8 mouse cellular contexts compared by ENCODE assay signal in genomic region chr16:35364063-35364428, GRCm38 (mm10). TPM values are rescaled to one million over a fixed set of nuclear protein-coding genes. Genes with fewer than 3 reads are reported as not detected.
DNase-seq lines count a peak whose midpoint lies in the region; ATAC-seq and TF ChIP-seq lines count a peak whose summit lies in the region.

No protein-coding gene starts in this region.

- H3K27ac ChIP-seq in embryonic facial prominence, embryonic 13.5 days = no peak overlapping the region
- peak overlapping the region; percentile 60 for H3K27ac ChIP-seq in intestine, postnatal 0 days (ENCODE audit: low read depth, low read length)
- peak overlapping the region; percentile 87 for H3K27ac ChIP-seq in neural tube, embryonic 13.5 days (replicated peaks)

- H3K36me3 ChIP-seq in embryonic facial prominence, embryonic 13.5 days = peaks cover 13% of the 10 kb centered on the region; the same call in 1 of the 2 replicates
- H3K36me3 ChIP-seq in intestine, postnatal 0 days (ENCODE audit: control insufficient read depth, insufficient read depth) = peaks cover 10% of the 10 kb centered on the region; the same call in 1 of the 2 replicates
- peaks cover 10% of the 10 kb centered on the region; the same call in 1 of the 2 replicates for H3K36me3 ChIP-seq in neural tube, embryonic 13.5 days

- no peak for ATAC-seq in embryonic facial prominence, embryonic 13.5 days (ENCODE audit: insufficient number of reproducible peaks, insufficient read depth, low FRiP score, low TSS enrichment, low read depth)
- no peak for ATAC-seq in intestine, postnatal 0 days
- ATAC-seq in neural tube, embryonic 13.5 days (ENCODE audit: low read depth) = peak; percentile 60

- H3K4me3 ChIP-seq in lung, adult 2 months (replicated peaks; ENCODE audit: extremely low read depth, low read depth, low read length) = peak overlapping the region; percentile 84
- peak overlapping the region; percentile 83 for H3K4me3 ChIP-seq in embryonic facial prominence, embryonic 13.5 days
- peak overlapping the region; percentile 92 for H3K4me3 ChIP-seq in intestine, postnatal 0 days (ENCODE audit: low read depth, low read length)
- H3K4me3 ChIP-seq in neural tube, embryonic 13.5 days = peak overlapping the region; percentile 67

- TF ChIP-seq POLR2A in lung, adult 2 months (IDR thresholded peaks at IDR 0.05; ENCODE audit: borderline replicate concordance, extremely low read depth, low read depth, low read length) = no peak

- peak overlapping the region; percentile 60; the same call in 1 of the 2 replicates for H3K9ac ChIP-seq in embryonic facial prominence, embryonic 13.5 days
- H3K9ac ChIP-seq in intestine, postnatal 0 days (ENCODE audit: low read depth, low read length) = peak overlapping the region; percentile 86; the same call in 1 of the 2 replicates
- H3K9ac ChIP-seq in neural tube, embryonic 13.5 days = peak overlapping the region; percentile 70

- WGBS in lung, adult 2 months = under 1% methylated on average over 7 of the region's 7 CpGs
- WGBS in embryonic facial prominence, embryonic 13.5 days = under 1% methylated on average over 7 of the region's 7 CpGs
- 2% methylated on average over 7 of the region's 7 CpGs for WGBS in intestine, postnatal 0 days
- under 1% methylated on average over 7 of the region's 7 CpGs for WGBS in neural tube, embryonic 13.5 days

- no peaks in the 10 kb centered on the region for H3K9me3 ChIP-seq in embryonic facial prominence, embryonic 13.5 days
- H3K9me3 ChIP-seq in intestine, postnatal 0 days (ENCODE audit: control insufficient read depth) = no peaks in the 10 kb centered on the region
- no peaks in the 10 kb centered on the region for H3K9me3 ChIP-seq in neural tube, embryonic 13.5 days

- peaks cover 5% of the 10 kb centered on the region for H3K4me1 ChIP-seq in lung, adult 2 months (ENCODE audit: control insufficient read depth, insufficient read depth, low read length)
- peaks cover 11% of the 10 kb centered on the region for H3K4me1 ChIP-seq in embryonic facial prominence, embryonic 13.5 days
- H3K4me1 ChIP-seq in intestine, postnatal 0 days (replicated peaks; ENCODE audit: control insufficient read depth, insufficient read depth, low read length) = peaks cover 2% of the 10 kb centered on the region; the same call in 1 of the 2 replicates
- peaks cover 12% of the 10 kb centered on the region for H3K4me1 ChIP-seq in neural tube, embryonic 13.5 days (replicated peaks)

- no peak for TF ChIP-seq CTCF in lung, adult 2 months (IDR thresholded peaks at IDR 0.05; ENCODE audit: insufficient read depth, low read length)
- TF ChIP-seq CTCF in intestine, postnatal 0 days (IDR thresholded peaks at IDR 0.05; ENCODE audit: low read depth) = no peak; the same call in 1 of the 2 replicates

- H3K27me3 ChIP-seq in embryonic facial prominence, embryonic 13.5 days = no peaks in the 10 kb centered on the region
- no peaks in the 10 kb centered on the region for H3K27me3 ChIP-seq in intestine, postnatal 0 days (replicated peaks; ENCODE audit: control insufficient read depth, insufficient read depth, low read length)
- no peaks in the 10 kb centered on the region for H3K27me3 ChIP-seq in neural tube, embryonic 13.5 days

- no peak for DNase-seq in lung, adult 2 months
- DNase-seq in lung, postnatal 25 days (ENCODE audit: low spot score) = no peak
- DNase-seq in urinary bladder, adult 18-20 months (ENCODE audit: low spot score in 2 of 2) = no peak
- no peak for DNase-seq in natural killer cell, adult 2 months (ENCODE audit: low spot score in 2 of 2)
- no peak for DNase-seq in left cerebral cortex, postnatal 25 days (ENCODE audit: low spot score in 2 of 2)

- peak overlapping the region; percentile 86 for H3K4me2 ChIP-seq in embryonic facial prominence, embryonic 13.5 days
- peak overlapping the region; percentile 97 for H3K4me2 ChIP-seq in intestine, postnatal 0 days (replicated peaks; ENCODE audit: low read depth)
- peak overlapping the region; percentile 95 for H3K4me2 ChIP-seq in neural tube, embryonic 13.5 days

- intact Hi-C loops in left cerebral cortex, postnatal 25 days (cut with DNase I) = no loop called here

RNA-seq across cellular contexts. Expression of gene Sec22a, which starts 0.3 kb away (rescaled TPM):
- polyA plus RNA-seq in lung, adult 2 months (2012; rRNA removed) = 13.2 and 23.4 TPM in 2 replicates
- 51.3 and 54.4 TPM in 2 replicates for polyA plus RNA-seq in embryonic facial prominence, embryonic 13.5 days (2015; fragmentation: Nextera tagmentation; extraction: Ambion mirVana)
- polyA plus RNA-seq in intestine, postnatal 0 days (2015; fragmentation: Nextera tagmentation; extraction: Ambion mirVana) = 55.3 and 58.1 TPM in 2 replicates
- 38.1 and 39.2 TPM in 2 replicates for polyA plus RNA-seq in neural tube, embryonic 13.5 days (2015; fragmentation: Nextera tagmentation; extraction: Ambion mirVana)
- total RNA-seq in left cerebral cortex, postnatal 25 days (2021) = 10 to 100 TPM; 15.7 to 15.8 TPM
